Mouse (Mus musculus): ENCODE data around the gene Ppp3ca. TPM values are rescaled to one million over a fixed set of nuclear protein-coding genes. Genes with fewer than 3 reads are reported as not detected.
"Not testable (repeated sequence)": the region's sequence is repeated elsewhere in the genome, so short reads cannot be mapped to it uniquely, and the experiment has no call there.

Gene Ppp3ca
- polyA plus RNA-seq, 1 experiment from 2014 or later = 60.8 TPM

DNA sequence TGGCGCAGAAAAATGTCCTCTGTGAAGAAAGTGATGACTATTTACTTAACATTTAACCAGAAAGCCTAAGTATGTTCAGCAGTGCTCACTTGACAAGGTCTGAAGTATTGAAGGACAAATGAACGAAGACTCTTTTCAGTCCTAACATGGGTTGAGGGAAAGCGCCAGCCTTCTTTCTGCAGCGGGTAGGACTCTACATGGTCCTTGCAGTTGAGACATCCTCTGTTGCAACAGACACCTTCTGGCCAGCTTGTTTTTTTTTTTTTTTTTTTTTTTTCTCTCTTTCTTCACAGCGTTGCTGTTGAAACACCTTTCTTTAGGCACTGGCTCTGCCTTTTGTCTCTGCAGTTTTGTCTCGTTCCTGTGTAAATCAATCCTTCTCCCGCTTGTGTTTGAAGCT, 22.1 kb downstream of the Ppp3ca start:
- no peaks in the 10 kb centered on the region for H3K9me3 ChIP-seq
- no peak overlapping the region for H3K27ac ChIP-seq
- H3K4me3 ChIP-seq = no peak overlapping the region
- no peak for ATAC-seq (ENCODE audit: insufficient number of reproducible peaks, low FRiP score, low TSS enrichment, low read depth)
- H3K4me1 ChIP-seq = peaks cover 13% of the 10 kb centered on the region; the same call in 1 of the 2 replicates
- H3K27me3 ChIP-seq = no peaks in the 10 kb centered on the region
- no peak overlapping the region for H3K4me2 ChIP-seq
- 68% methylated on average over 7 of the region's 7 CpGs for WGBS
- H3K9ac ChIP-seq = no peak overlapping the region
- H3K36me3 ChIP-seq = no peaks in the 10 kb centered on the region

DNA sequence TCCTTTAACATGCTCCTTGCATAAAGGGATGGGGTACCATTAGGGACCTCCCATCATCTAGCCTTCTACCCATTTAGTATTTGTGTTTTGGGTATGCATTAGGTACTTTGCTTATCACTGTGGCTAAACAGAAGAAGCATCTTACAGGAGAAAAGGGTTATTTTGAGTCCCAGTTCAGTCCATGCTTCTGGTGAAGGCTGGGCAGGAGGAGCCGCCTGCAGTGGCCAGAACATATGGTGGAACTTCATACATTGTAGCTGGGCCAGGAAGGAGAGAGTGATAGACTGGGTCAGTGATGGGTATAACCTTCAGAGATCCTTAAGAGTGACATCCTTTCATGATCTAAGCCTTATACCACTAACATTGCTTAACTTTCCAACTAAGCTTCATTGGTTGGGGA, 23.6 kb downstream of the Ppp3ca start:
- Histone ChIP-seq H3K27ac (no peak overlapping the region), H3K9me3 (no peaks in the 10 kb centered on the region)
- 100% methylated on average over 1 of the region's 1 CpGs for WGBS

DNA sequence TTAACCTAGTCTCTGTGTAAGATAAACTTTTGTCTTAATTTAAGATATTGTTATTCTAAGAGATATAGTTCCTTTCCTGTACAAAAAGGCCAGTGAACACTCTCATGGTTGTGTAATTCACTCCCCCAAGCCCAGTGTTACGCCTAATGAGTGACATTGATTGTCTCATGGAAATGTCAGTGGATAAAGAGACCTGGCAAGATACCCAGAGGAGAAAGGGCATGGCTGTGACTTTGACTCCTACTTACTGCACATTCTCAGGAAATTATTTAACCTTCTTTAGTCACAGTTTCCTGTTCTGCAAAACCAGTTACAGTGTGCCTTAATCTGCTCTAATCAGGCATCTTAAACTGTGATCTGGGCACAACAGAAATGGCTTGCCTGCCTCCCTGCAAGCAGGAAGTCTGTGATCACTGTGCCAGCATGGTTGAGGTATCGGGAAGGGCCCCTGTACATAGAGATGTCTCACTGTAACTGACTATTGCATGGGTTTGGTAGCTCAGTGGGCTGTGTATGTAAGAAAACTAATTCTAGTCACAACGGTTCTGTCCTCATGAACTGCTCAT, 27.8 kb downstream of the Ppp3ca start:
- H3K27me3 ChIP-seq = no peaks in the 10 kb centered on the region
- 77% methylated on average over 3 of the region's 3 CpGs for WGBS
- H3K4me1 ChIP-seq = 0 out of 2 replicates have a peak, but pooled peaks cover 4% of the 10 kb centered on the region
- ATAC-seq (ENCODE audit: insufficient number of reproducible peaks, low FRiP score, low TSS enrichment, low read depth) = no peak
- no peak overlapping the region for H3K27ac ChIP-seq
- H3K9ac ChIP-seq = no peak overlapping the region
- no peaks in the 10 kb centered on the region for H3K36me3 ChIP-seq
- no peak overlapping the region for H3K4me2 ChIP-seq
- H3K9me3 ChIP-seq = no peaks in the 10 kb centered on the region
- H3K4me3 ChIP-seq = no peak overlapping the region

More for the DNA sequence above, 23.6 kb downstream of the Ppp3ca start:
- Histone ChIP-seq H3K4me1 (peaks cover 3% of the 10 kb centered on the region; the same call in 1 of the 2 replicates), H3K9ac (no peak overlapping the region), H3K36me3 (no peaks in the 10 kb centered on the region), H3K4me2 (no peak overlapping the region), H3K27me3 (no peaks in the 10 kb centered on the region), H3K4me3 (no peak overlapping the region)
- ATAC-seq (ENCODE audit: insufficient number of reproducible peaks, low FRiP score, low TSS enrichment, low read depth) = no peak

DNA sequence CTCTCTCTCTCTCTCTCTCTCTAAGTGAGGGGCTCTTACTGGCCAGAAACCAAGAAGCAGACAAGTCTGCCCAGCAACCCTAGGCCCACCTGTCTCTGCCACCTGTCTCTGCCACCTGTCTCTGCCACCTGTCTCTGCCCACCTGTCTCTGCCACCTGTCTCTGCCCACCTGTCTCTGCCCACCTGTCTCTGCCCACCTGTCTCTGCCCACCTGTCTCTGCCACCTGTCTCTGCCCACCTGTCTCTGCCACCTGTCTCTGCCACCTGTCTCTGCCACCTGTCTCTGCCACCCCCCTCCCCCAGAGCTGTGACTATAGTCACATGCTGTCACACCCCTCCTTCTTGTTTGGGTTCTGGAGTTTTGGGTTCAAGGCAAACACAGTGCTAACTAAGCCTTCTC, 29.8 kb downstream of the Ppp3ca start:
- H3K9me3 ChIP-seq; H3K27me3 ChIP-seq; H3K4me2 ChIP-seq; H3K4me1 ChIP-seq; H3K27ac ChIP-seq; H3K4me3 ChIP-seq; ATAC-seq (ENCODE audit: insufficient number of reproducible peaks, low FRiP score, low TSS enrichment, low read depth); H3K36me3 ChIP-seq; H3K9ac ChIP-seq: not testable (repeated sequence)

DNA sequence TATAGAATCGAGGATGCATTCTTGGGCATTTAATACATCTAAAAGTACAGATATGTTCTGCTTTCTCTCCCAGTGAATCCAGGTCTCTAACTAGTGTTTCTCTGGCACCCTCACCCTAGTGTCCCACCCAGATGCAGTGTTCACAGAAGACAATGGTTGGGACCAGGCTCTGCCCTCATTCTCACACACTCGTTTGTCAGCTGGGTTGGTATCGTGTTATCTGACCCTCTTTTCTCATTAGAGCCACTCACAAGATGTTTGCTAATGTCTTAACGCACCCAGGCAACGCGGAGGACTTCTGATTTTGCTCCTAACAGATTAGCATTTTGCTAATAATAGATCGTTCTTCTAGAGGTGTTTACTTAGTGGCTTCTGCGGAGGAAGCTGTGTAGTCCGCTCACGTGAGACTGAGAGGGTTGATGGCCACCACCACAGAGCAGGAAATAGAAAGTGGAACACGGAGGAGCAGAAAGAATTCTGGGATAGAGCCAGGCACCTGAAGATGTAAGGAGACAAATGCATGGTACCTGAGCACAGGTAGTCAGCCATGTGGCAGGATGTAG, 30.6 kb downstream of the Ppp3ca start:
- Histone ChIP-seq H3K27me3 (no peaks in the 10 kb centered on the region), H3K27ac (no peak overlapping the region), H3K36me3 (no peaks in the 10 kb centered on the region), H3K4me1 (0 out of 2 replicates have a peak, but pooled peaks cover 4% of the 10 kb centered on the region), H3K4me2 (no peak overlapping the region), H3K9me3 (no peaks in the 10 kb centered on the region), H3K4me3 (no peak overlapping the region), H3K9ac (no peak overlapping the region)
- ATAC-seq (ENCODE audit: insufficient number of reproducible peaks, low FRiP score, low TSS enrichment, low read depth) = no peak
- 78% methylated on average over 11 of the region's 11 CpGs for WGBS

DNA sequence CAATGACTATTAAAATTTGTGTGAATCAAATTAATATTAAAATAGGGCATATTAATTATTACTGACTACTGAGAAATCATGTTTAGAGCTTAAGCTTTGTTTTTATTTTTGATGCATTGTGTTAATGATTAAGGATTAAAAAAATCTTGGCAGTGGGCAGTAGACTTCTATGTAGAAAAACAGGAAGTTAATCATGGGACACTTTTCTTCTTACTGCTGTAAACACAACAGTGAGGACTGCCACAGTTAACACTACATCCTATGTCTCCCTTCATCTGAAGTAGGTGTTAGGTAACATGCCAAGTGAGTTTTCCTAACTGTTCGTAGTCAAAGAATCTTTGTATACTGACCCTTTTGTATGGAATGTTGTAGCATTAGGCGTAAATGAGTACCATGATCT, 32.9 kb downstream of the Ppp3ca start:
- no peak overlapping the region for H3K27ac ChIP-seq
- no peaks in the 10 kb centered on the region for H3K27me3 ChIP-seq
- H3K9ac ChIP-seq = no peak overlapping the region
- H3K36me3 ChIP-seq = no peaks in the 10 kb centered on the region
- no peak overlapping the region for H3K4me2 ChIP-seq
- H3K9me3 ChIP-seq = no peaks in the 10 kb centered on the region
- no peak for ATAC-seq (ENCODE audit: insufficient number of reproducible peaks, low FRiP score, low TSS enrichment, low read depth)
- H3K4me3 ChIP-seq = no peak overlapping the region
- H3K4me1 ChIP-seq = peaks cover 11% of the 10 kb centered on the region; the same call in 1 of the 2 replicates
- WGBS = 78% methylated on average over 2 of the region's 2 CpGs

DNA sequence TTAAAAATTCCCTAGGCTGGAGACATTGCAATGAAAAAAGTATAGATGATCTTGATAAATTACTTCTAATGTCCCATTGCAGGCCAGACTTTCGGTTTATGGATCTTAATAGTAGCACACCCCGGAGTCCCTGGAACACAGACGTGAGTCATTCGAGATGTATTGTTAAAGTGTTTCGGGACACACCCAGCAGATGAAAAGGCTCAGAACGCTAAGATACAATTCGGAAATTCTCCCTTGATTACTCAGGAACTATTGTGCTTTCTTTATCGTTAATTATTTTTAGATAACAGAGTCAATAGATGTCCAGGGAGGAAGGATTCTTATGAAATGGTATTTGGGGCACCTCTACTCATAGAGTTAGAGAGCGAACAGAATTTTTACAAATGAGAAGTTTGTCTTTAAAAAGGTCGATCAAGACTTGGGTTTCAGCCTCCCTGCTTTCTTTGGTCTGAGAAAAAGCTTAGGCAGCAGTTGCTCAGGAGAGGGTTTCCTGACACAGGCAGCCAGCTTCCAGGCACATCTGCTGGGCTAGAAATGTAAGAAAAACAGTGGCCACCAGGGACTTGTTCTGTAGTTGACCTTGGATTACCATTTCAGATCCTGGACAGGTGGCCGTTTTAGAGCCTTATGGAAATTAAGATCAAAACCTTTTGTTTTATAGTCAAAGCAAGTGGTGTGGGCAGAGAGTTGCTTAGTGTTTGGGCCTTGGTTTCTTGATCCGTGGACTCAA, 34.8 kb downstream of the Ppp3ca start:
- no peaks in the 10 kb centered on the region for H3K9me3 ChIP-seq
- 43% methylated on average over 12 of the region's 12 CpGs for WGBS
- 0 out of 2 replicates have a peak overlapping the region, but pooled peaks have one; percentile 18 for H3K27ac ChIP-seq
- no peak overlapping the region for H3K9ac ChIP-seq
- no peak overlapping the region for H3K4me2 ChIP-seq
- no peaks in the 10 kb centered on the region for H3K36me3 ChIP-seq
- H3K27me3 ChIP-seq = no peaks in the 10 kb centered on the region
- no peak overlapping the region for H3K4me3 ChIP-seq
- H3K4me1 ChIP-seq = peaks cover 11% of the 10 kb centered on the region; the same call in 1 of the 2 replicates
- ATAC-seq (ENCODE audit: insufficient number of reproducible peaks, low FRiP score, low TSS enrichment, low read depth) = no peak

DNA sequence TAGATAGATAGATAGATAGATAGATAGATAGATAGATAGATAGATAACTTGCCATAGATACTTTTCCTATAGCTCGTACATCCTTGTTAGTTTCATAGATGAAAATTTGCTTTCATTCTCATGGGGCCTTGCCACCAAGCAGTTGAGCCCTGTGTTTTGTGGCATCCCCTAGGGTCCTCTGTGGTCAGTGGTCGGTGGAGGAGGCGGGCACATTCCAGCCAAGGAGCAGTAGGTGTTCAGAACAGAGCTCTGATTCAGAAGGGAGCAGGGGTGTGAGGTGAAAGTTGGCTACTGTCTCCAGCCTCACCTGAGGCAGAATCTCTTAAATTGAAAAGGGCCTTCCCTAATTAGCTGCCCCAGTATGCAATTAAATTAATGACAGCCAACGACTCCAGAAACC, 36.1 kb downstream of the Ppp3ca start:
- Histone ChIP-seq H3K4me3 (no peak overlapping the region), H3K36me3 (no peaks in the 10 kb centered on the region), H3K9me3 (no peaks in the 10 kb centered on the region), H3K27ac (no peak overlapping the region), H3K4me1 (peaks cover 11% of the 10 kb centered on the region; the same call in 1 of the 2 replicates), H3K4me2 (no peak overlapping the region), H3K27me3 (no peaks in the 10 kb centered on the region), H3K9ac (no peak overlapping the region)
- WGBS = 52% methylated on average over 4 of the region's 4 CpGs
- ATAC-seq (ENCODE audit: insufficient number of reproducible peaks, low FRiP score, low TSS enrichment, low read depth) = no peak

DNA sequence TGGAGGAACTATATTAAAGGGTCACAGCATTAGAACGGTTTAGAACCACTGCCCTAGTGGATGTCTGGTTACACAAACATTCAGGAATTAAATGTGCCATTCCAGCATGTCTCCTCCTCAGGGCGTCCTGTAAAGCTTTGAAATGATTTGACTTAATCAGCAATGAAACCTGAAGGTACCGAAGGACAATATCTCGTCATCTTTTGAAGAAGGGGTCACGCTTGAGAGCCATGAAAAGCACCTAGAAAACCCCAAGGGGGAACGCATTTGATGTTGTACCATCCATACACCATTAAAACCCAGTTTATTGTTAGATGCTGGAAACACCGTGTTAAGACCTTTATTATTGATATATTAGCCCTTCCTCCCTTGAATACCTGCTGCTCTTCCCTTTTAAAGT, 36.8 kb downstream of the Ppp3ca start:
- WGBS = 58% methylated on average over 7 of the region's 7 CpGs
- Histone ChIP-seq H3K9ac (no peak overlapping the region), H3K4me2 (no peak overlapping the region), H3K27me3 (no peaks in the 10 kb centered on the region), H3K27ac (no peak overlapping the region), H3K9me3 (no peaks in the 10 kb centered on the region), H3K4me1 (peaks cover 9% of the 10 kb centered on the region; the same call in 1 of the 2 replicates), H3K36me3 (no peaks in the 10 kb centered on the region), H3K4me3 (no peak overlapping the region)
- ATAC-seq (ENCODE audit: insufficient number of reproducible peaks, low FRiP score, low TSS enrichment, low read depth) = no peak

DNA sequence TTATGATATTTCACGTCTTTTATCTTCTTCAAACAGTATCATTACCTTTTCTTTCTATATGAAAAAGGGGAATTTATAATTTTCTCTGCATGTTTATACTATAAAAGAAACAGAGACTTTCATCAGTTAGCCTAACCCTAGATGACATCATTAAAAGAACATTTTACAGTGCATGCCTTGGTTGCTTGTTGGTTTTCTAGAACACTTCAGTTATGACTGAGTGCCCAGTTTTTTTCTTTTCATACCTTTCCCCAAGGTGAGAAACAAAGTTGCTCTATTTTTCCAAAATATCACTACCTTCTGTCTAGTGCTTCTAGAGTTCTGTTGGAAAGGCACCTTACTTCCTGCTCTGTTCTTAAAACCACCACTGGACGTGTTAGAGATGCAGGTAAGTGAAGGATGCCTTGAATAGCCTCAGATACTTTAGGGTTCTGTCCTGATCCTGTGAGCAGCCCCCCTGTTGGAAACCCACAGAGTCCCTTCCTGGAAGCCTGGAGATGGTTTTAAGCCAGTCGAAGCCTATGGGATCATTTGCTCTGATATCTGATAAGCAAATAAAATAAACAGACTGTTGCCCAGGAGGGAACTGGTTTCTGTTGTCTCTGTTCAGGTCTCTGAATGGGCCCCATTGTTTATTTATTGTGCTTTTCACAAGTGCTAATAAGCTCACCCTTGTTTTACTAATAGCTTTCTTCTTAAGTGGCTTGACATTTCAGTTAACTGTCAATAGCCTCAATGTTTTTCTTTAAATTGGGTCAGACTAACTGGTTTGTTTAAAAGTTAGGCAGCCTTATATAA, 37.5 kb downstream of the Ppp3ca start:
- no peak for ATAC-seq (ENCODE audit: insufficient number of reproducible peaks, low FRiP score, low TSS enrichment, low read depth)
- Histone ChIP-seq H3K9ac (no peak overlapping the region), H3K36me3 (no peaks in the 10 kb centered on the region), H3K27me3 (no peaks in the 10 kb centered on the region), H3K27ac (no peak overlapping the region), H3K4me3 (no peak overlapping the region), H3K4me2 (no peak overlapping the region), H3K9me3 (no peaks in the 10 kb centered on the region), H3K4me1 (peaks cover 7% of the 10 kb centered on the region; the same call in 1 of the 2 replicates)
- 46% methylated on average over 3 of the region's 3 CpGs for WGBS

DNA sequence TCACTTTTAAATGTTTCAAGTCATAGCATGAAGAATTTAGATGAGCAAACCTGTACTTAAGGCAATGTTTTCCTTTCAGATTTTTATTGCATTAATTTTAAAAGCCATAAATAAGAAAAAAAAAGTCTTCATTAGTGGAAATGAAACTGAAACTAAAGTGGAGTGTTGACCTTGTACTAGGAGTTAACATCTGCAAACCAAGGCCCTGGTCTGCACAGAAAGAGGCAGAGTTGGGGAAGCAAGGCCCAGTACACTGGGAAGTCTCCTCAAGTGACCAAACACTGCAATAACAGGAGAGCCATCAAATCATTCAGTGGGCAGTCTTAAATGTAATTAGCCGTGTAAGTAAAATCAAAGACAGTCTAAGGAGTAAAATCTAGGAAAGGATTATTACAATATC, 38.3 kb downstream of the Ppp3ca start:
- Histone ChIP-seq H3K4me3 (no peak overlapping the region), H3K9me3 (no peaks in the 10 kb centered on the region), H3K27me3 (no peaks in the 10 kb centered on the region), H3K4me1 (peaks cover 7% of the 10 kb centered on the region; the same call in 1 of the 2 replicates), H3K4me2 (no peak overlapping the region), H3K36me3 (no peaks in the 10 kb centered on the region), H3K27ac (no peak overlapping the region), H3K9ac (no peak overlapping the region)
- 21% methylated on average over 1 of the region's 1 CpGs for WGBS
- no peak for ATAC-seq (ENCODE audit: insufficient number of reproducible peaks, low FRiP score, low TSS enrichment, low read depth)

Data from limb, embryonic 15.5 days (tissue).